Mouse (Mus musculus) heart, embryonic 11.5 days (tissue): ENCODE results near the gene Tbc1d19. TPM values are rescaled to one million over a fixed set of nuclear protein-coding genes. Genes with fewer than 3 reads are reported as not detected.

ENCODE experiments used
- ATAC-seq: fragments of 200-750 bp; cut with Nextera tagmentation; replicated peaks from 2 replicates; pipeline ENCODE4 v1.8.0; 2017; ENCODE audit warnings: moderate library complexity; ENCODE audit not compliant: insufficient number of reproducible peaks, low FRiP score, low TSS enrichment
- H3K27ac ChIP-seq: fragments of 300-500 bp; sonication (generic); 2 replicates; pipeline ENCODE4 v1.5.1; 2014; ENCODE audit warnings: mild to moderate bottlenecking, low read depth, low read length
- H3K27me3 ChIP-seq: fragments of 300-500 bp; sonication (generic); 2 replicates; pipeline ENCODE4 v1.6.1; 2014; ENCODE audit warnings: mild to moderate bottlenecking, low read length, mixed read lengths; ENCODE audit not compliant: control insufficient read depth, insufficient read depth
- H3K36me3 ChIP-seq: fragments of 300-500 bp; sonication (generic); 2 replicates; pipeline ENCODE4 v1.6.1; 2014; ENCODE audit warnings: mild to moderate bottlenecking, low read length, moderate library complexity, mixed read lengths; ENCODE audit not compliant: control insufficient read depth, insufficient read depth
- H3K4me1 ChIP-seq: fragments of 300-500 bp; sonication (generic); 2 replicates; pipeline ENCODE4 v1.6.1; 2014; ENCODE audit warnings: low read length; ENCODE audit not compliant: control insufficient read depth, insufficient read depth
- H3K4me2 ChIP-seq: fragments of 300-500 bp; sonication (generic); 2 replicates; pipeline ENCODE4 v1.6.1; 2014; ENCODE audit warnings: mild to moderate bottlenecking, moderate library complexity
- H3K4me3 ChIP-seq: fragments of 300-500 bp; sonication (generic); 2 replicates; pipeline ENCODE4 v1.5.1; 2014; ENCODE audit warnings: low read depth, low read length
- H3K9ac ChIP-seq: fragments of 300-500 bp; sonication (generic); 2 replicates; pipeline ENCODE4 v1.6.1; 2014; ENCODE audit warnings: mild to moderate bottlenecking, low read depth, low read length, moderate library complexity
- H3K9me3 ChIP-seq: fragments of 300-500 bp; sonication (generic); replicated peaks from 2 replicates; pipeline ENCODE4 v1.6.1; 2016; ENCODE audit warnings: low read length; ENCODE audit not compliant: control insufficient read depth
- WGBS: fragments of 180-500 bp; shearing (Covaris S2); extraction: QIAGEN DNeasy Blood & Tissue Kit; methylation state at CpG from one replicate; pipeline ENCODE4 v1.1.7; 2014; ENCODE audit not compliant: insufficient replicate concordance; 5-methylcytosine and 5-hydroxymethylcytosine counted together
- polyA plus RNA-seq: library from polyadenylated mRNA; unstranded; fragments of >200 nt; fragmentation: Nextera tagmentation; extraction: Ambion mirVana; gene quantifications from 2 replicates; pipeline ENCODE4 v1.2.1, GENCODE M21; 2014

The Tbc1d19 gene
- polyA plus RNA-seq, 1 experiment from 2014 or later, result 31.0 TPM

DNA sequence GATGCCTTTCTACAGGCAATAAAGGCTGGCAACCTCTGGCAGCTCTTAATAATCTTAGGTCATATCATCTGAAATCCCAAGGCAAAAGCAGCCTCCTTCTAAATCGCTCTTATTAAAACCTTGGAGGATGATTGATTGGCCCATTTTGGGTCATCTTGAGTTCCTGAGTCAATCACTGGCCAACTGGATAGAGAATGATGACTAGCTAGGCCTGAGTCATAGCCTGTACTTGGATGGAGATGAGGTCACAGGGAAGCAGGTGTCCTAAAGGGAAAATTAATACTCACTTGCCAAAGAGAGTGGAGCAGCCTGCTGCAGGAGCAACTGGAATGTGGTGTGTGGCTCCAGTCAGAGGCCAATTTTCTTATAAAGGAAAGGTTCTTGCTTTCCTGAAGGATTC is 125.4 kb downstream of the Tbc1d19 start:
- no peaks in the 10 kb centered on the region for H3K27me3 ChIP-seq
- no peak overlapping the region for H3K27ac ChIP-seq
- no peak overlapping the region for H3K9ac ChIP-seq
- H3K36me3 ChIP-seq, result no peaks in the 10 kb centered on the region
- H3K4me2 ChIP-seq, result no peak overlapping the region
- no peaks in the 10 kb centered on the region for H3K4me1 ChIP-seq
- no peaks in the 10 kb centered on the region for H3K9me3 ChIP-seq
- WGBS, result 93% methylated on average over 1 of the region's 1 CpGs
- no peak for ATAC-seq
- H3K4me3 ChIP-seq, result no peak overlapping the region

DNA sequence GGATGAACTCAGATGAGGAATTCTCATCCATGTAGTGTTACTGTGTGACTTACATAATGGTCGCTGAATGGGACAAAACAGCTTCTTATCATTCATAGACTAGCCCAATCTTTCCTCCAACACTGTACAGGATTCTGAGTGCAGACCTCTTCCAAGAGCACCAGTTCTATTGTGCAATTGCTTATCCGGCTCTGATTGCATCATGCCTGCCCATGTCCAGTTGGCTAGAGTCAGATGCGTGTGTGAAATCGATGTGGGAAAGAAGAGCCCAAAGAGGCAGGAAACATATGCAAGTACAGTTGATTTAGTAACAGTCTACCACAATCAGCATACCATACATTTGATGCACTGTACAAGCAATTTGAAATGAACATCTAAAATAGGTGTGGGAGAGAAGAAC is 127.8 kb downstream of the Tbc1d19 start:
- Histone ChIP-seq H3K4me3 (no peak overlapping the region), H3K36me3 (no peaks in the 10 kb centered on the region), H3K9me3 (no peaks in the 10 kb centered on the region), H3K4me2 (no peak overlapping the region), H3K9ac (no peak overlapping the region), H3K27ac (no peak overlapping the region), H3K27me3 (no peaks in the 10 kb centered on the region), H3K4me1 (no peaks in the 10 kb centered on the region; the same call in 1 of the 2 replicates)
- no peak for ATAC-seq
- WGBS, result 74% methylated on average over 4 of the region's 4 CpGs

DNA sequence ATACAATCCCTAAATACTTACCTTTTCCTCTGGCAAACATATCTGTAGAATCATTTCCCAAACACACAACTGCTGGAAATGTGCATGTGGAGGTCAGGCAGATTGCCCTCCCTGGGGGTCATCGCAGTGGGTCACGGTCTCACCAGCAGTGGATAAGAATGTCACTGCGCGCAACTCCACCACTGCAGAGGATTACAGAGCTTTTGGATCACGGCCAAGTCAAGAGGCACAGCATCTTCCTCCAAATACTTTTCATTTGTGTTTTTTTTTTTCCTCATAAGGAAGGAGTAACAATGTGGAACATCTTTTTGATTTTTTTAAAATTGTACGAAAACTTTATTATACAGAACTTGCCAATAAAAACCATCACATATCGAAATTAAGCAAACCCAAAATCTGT is 129.6 kb downstream of the Tbc1d19 start:
- Histone ChIP-seq H3K27ac (no peak overlapping the region), H3K4me3 (no peak overlapping the region), H3K4me2 (no peak overlapping the region), H3K9ac (no peak overlapping the region), H3K36me3 (no peaks in the 10 kb centered on the region), H3K4me1 (no peaks in the 10 kb centered on the region; the same call in 1 of the 2 replicates), H3K9me3 (no peaks in the 10 kb centered on the region), H3K27me3 (no peaks in the 10 kb centered on the region)
- WGBS, result 75% methylated on average over 7 of the region's 7 CpGs
- ATAC-seq, result no peak

- 52% methylated on average over 11 of the region's 11 CpGs for WGBS
- no peak overlapping the region for H3K9ac ChIP-seq
- no peak for ATAC-seq
- no peak overlapping the region for H3K27ac ChIP-seq
- H3K36me3 ChIP-seq, result no peaks in the 10 kb centered on the region
- H3K4me2 ChIP-seq, result no peak overlapping the region
- no peaks in the 10 kb centered on the region; the same call in 1 of the 2 replicates for H3K4me1 ChIP-seq
- H3K9me3 ChIP-seq, result no peaks in the 10 kb centered on the region
- H3K27me3 ChIP-seq, result no peaks in the 10 kb centered on the region
- no peak overlapping the region for H3K4me3 ChIP-seq
Observed at GRCm38 (mm10) chr5:53941322-53942024, 132.1 kb downstream of the Tbc1d19 start.

- Histone ChIP-seq H3K9me3 (no peaks in the 10 kb centered on the region), H3K4me1 (peaks cover under 1% of the 10 kb centered on the region; the same call in 1 of the 2 replicates), H3K27ac (no peak overlapping the region), H3K36me3 (no peaks in the 10 kb centered on the region), H3K9ac (no peak overlapping the region), H3K4me3 (no peak overlapping the region), H3K4me2 (no peak overlapping the region), H3K27me3 (no peaks in the 10 kb centered on the region)
- WGBS, result 66% methylated on average over 4 of the region's 4 CpGs
- ATAC-seq, result no peak
Observed at GRCm38 (mm10) chr5:53942332-53942731, 132.9 kb downstream of the Tbc1d19 start.

GRCm38 (mm10) chr5:53943321-53943857 is 134.0 kb downstream of the Tbc1d19 start:
- Histone ChIP-seq H3K4me1 (peaks cover 6% of the 10 kb centered on the region; the same call in 1 of the 2 replicates), H3K27me3 (no peaks in the 10 kb centered on the region), H3K4me2 (no peak overlapping the region), H3K9me3 (no peaks in the 10 kb centered on the region), H3K27ac (no peak overlapping the region), H3K4me3 (no peak overlapping the region), H3K9ac (no peak overlapping the region), H3K36me3 (no peaks in the 10 kb centered on the region)
- WGBS, result 66% methylated on average over 11 of the region's 11 CpGs
- ATAC-seq, result no peak

DNA sequence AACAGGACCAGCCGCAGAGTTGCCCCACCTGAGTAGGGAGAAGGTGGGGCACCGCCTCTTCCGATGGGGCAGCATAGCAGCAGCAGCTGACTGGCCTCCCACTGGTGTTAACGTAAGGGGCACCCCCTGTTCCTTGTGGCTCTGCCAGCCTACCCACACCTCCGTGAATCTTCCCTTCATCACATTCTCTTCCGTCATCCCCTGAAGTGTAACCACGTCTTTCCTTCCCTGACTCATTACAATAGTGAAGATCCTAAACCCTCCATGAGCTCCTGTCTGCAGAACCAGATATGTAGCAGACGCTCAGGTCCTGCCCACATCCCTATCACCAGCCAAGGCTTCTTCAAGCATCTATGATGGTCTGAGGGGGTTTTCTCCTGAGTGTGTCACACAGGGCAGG is 137.3 kb downstream of the Tbc1d19 start:
- H3K9me3 ChIP-seq, result no peaks in the 10 kb centered on the region
- peaks cover 8% of the 10 kb centered on the region; the same call in 1 of the 2 replicates for H3K4me1 ChIP-seq
- H3K4me2 ChIP-seq, result no peak overlapping the region
- no peaks in the 10 kb centered on the region for H3K27me3 ChIP-seq
- H3K27ac ChIP-seq, result no peak overlapping the region
- 84% methylated on average over 8 of the region's 8 CpGs for WGBS
- no peak overlapping the region for H3K4me3 ChIP-seq
- ATAC-seq, result no peak
- no peaks in the 10 kb centered on the region for H3K36me3 ChIP-seq
- no peak overlapping the region for H3K9ac ChIP-seq

DNA sequence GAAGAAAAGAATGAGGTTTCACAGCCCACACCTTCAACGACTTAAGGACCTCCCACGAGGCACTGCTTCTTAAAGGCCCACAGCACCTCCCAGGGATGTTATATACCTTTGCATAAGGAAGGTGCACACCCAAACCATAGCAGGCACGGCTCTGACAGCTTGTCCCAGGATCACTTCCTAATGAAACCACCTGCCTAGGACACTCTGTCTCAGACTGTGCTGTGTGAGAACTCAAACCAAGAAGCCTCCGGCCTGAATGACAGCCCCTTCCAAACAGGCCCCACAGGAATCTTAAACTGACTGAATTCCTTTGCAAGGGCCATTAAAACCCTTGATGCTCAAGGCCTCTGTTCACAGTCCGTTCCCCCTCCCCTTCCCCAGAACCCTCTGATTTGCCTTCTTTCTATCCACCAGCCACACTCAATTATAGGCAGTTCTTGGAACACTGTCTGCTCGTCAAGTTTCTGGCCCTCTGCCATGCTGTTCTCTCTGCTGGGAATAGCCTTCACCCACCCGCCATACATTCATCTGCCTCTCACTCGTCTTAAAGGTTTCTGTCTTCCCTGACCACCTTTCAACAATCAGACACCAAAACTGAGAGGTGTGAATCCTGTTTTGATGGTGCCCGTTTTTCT is 138.3 kb downstream of the Tbc1d19 start:
- no peaks in the 10 kb centered on the region for H3K36me3 ChIP-seq
- H3K27me3 ChIP-seq, result no peaks in the 10 kb centered on the region
- H3K4me2 ChIP-seq, result no peak overlapping the region
- peaks cover 8% of the 10 kb centered on the region; the same call in 1 of the 2 replicates for H3K4me1 ChIP-seq
- H3K4me3 ChIP-seq, result no peak overlapping the region
- H3K9me3 ChIP-seq, result no peaks in the 10 kb centered on the region
- no peak overlapping the region for H3K9ac ChIP-seq
- H3K27ac ChIP-seq, result no peak overlapping the region
- ATAC-seq, result no peak
- 49% methylated on average over 9 of the region's 9 CpGs for WGBS
